Mouse (Mus musculus): ENCODE data around the gene Psd. TPM values are rescaled to one million over a fixed set of nuclear protein-coding genes. Genes with fewer than 3 reads are reported as not detected.

Gene Psd
- polyA plus RNA-seq, 1 experiment from 2014 or later = 58.4 TPM

DNA sequence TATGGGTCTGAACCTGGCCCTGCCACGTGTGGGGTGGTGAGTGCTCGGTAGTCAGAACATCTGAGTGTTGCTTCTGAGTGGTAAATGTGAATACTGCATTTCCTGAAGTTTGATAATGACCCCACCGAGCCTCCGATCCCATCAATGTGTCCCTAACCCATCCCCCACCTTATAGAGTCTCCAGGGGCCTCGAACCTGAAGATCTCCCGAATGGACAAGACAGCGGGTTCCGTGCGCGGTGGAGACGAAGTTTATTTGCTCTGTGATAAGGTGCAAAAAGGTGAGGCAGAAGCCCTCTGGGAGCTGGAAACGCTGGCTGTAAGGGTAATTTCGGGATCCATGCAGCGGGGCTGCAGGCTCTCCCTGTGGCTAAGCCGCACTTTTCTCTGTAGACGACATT, 19.2 kb downstream of the Psd start:
- H3K4me3 ChIP-seq = no peak overlapping the region
- H3K9me3 ChIP-seq = no peaks in the 10 kb centered on the region
- H3K27me3 ChIP-seq = peaks cover 73% of the 10 kb centered on the region
- no peak overlapping the region for H3K27ac ChIP-seq
- no peak overlapping the region for H3K4me2 ChIP-seq
- 78% methylated on average over 16 of the region's 16 CpGs for WGBS
- H3K9ac ChIP-seq = no peak overlapping the region
- peaks cover 34% of the 10 kb centered on the region for H3K4me1 ChIP-seq (replicated peaks)
- peaks cover 25% of the 10 kb centered on the region for H3K36me3 ChIP-seq
- ATAC-seq (ENCODE audit: low FRiP score) = no peak

- ATAC-seq (ENCODE audit: low FRiP score) = no peak
- Histone ChIP-seq H3K4me1 (replicated peaks) (peaks cover 34% of the 10 kb centered on the region), H3K27me3 (peaks cover 64% of the 10 kb centered on the region), H3K9me3 (no peaks in the 10 kb centered on the region), H3K9ac (no peak overlapping the region), H3K36me3 (peaks cover 15% of the 10 kb centered on the region), H3K4me2 (no peak overlapping the region), H3K4me3 (no peak overlapping the region), H3K27ac (no peak overlapping the region)
- WGBS = 93% methylated on average over 9 of the region's 9 CpGs
Observed at GRCm38 (mm10) chr19:46306751-46307289, 20.1 kb downstream of the Psd start.

DNA sequence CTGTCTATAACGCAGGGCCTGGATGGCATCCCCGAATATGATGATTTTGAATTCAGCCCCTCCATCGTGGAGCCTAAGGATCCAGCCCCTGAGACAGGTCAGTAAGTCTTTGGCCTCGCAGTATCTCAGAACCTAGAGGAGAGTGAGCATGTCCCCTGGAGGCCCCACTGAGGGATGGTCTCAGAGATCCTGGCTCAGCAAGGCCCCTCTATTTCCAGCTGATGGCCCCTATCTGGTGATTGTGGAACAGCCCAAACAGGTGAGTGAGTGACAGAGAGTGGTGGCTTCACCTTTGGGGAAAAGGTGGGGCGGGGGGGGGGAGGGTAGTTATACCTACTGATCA, 20.7 kb downstream of the Psd start:
- H3K4me1 ChIP-seq (replicated peaks) = peaks cover 34% of the 10 kb centered on the region
- ATAC-seq (ENCODE audit: low FRiP score) = no peak
- H3K4me3 ChIP-seq = peak overlapping the region; percentile 48; the same call in 1 of the 2 replicates
- peaks cover 9% of the 10 kb centered on the region for H3K36me3 ChIP-seq
- H3K9ac ChIP-seq = peak overlapping the region; percentile 59; the same call in 1 of the 2 replicates
- H3K9me3 ChIP-seq = no peaks in the 10 kb centered on the region
- peak overlapping the region; percentile 87 for H3K4me2 ChIP-seq
- WGBS = 48% methylated on average over 5 of the region's 5 CpGs
- H3K27me3 ChIP-seq = peaks cover 60% of the 10 kb centered on the region
- H3K27ac ChIP-seq = no peak overlapping the region

DNA sequence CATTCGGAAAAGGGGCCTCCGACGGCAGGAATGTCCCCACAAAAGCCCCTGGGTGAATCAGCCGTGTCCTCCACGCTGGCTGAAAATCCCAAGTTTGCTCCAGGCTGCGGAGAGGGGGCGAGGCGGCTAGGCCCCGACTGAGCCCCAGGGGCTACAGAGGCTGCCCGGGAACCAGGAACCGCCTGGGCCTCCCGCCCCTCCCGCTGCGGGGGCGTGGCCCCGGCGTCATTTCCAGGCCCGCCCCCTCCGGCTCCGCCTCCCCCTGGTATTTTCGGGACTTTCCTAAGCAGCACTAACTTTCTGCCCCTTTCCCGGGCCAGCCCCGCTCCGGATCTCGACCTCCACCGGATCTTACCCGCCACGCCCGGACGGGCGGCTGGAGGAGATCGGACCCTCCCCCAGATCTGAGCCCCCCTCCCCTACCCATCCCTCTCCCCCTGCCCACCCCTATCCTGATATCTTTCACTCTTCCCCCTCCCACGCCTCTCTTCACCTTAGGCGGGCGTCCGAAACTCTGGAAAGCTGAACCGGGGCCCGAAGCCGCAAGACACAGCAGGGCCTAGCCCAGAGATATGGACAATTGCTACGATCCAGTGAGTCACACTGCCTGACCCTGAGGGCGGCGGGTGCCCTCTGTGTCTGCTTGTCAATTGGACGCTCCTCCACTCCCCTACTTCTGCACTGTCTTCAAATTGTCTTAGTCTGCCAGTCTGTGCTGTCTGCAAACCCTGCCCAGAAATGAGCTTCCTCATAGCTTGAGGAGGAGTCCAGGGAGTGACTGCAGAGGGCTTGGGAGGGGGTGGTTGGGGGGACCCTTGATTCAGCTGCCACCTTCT, 21.3 kb downstream of the Psd start:
- Histone ChIP-seq H3K27ac (no peak overlapping the region), H3K36me3 (peaks cover 3% of the 10 kb centered on the region), H3K4me3 (peak overlapping the region; percentile 48), H3K9me3 (no peaks in the 10 kb centered on the region), H3K4me2 (peak overlapping the region; percentile 87), H3K27me3 (peaks cover 57% of the 10 kb centered on the region), H3K9ac (peak overlapping the region; percentile 59), H3K4me1 (replicated peaks) (peaks cover 34% of the 10 kb centered on the region)
- WGBS = under 1% methylated on average over 42 of the region's 43 CpGs
- no peak; the same call in 1 of the 2 replicates for ATAC-seq (ENCODE audit: low FRiP score)

DNA sequence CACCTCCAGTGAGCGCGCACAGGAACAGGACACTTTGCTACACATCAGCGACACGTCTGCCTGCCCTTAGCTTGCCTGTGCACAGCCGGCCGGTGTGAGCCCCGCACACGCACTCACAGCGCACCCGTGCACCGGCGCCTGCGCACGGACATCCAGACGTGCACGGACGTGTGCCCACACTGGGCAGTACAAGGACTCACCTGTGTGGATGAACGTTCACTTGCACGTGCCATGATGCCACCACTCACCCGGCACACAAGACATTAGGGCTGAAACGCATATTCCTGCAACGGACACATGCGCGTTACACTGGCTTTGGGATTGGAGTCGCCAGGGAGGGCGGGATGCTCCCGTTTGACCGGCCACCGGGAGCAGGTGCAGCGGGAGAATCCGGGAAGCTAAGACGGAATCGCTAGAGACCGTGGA, 22.0 kb downstream of the Psd start:
- Histone ChIP-seq H3K4me2 (peak overlapping the region; percentile 87), H3K36me3 (no peaks in the 10 kb centered on the region), H3K27me3 (peaks cover 53% of the 10 kb centered on the region), H3K4me1 (replicated peaks) (peaks cover 34% of the 10 kb centered on the region), H3K4me3 (peak overlapping the region; percentile 48), H3K27ac (no peak overlapping the region), H3K9ac (peak overlapping the region; percentile 59), H3K9me3 (no peaks in the 10 kb centered on the region)
- WGBS = under 1% methylated on average over 34 of the region's 34 CpGs
- 0 out of 2 replicates have a peak, but pooled peaks have one; percentile 21 for ATAC-seq (ENCODE audit: low FRiP score)

GRCm38 (mm10) chr19:46304216-46304841, 22.6 kb downstream of the Psd start, which contains the start of gene Nfkb2:
Gene Nfkb2 (plus strand): TSS chr19:46304320.
- H3K4me3 ChIP-seq = peak within 1 kb of the TSS; percentile 48
- H3K27me3 ChIP-seq = peaks cover 48% of the 10 kb centered on the region
- H3K36me3 ChIP-seq = no peaks in the 10 kb centered on the region
- H3K4me1 ChIP-seq (replicated peaks) = peaks cover 33% of the 10 kb centered on the region
- peak within 1 kb of the TSS; percentile 87 for H3K4me2 ChIP-seq
- no peaks in the 10 kb centered on the region for H3K9me3 ChIP-seq
- WGBS = under 1% methylated on average over 39 of the region's 39 CpGs
- ATAC-seq (ENCODE audit: low FRiP score) = peak; percentile 73
- H3K27ac ChIP-seq = 0 out of 2 replicates have a peak within 1 kb of the TSS, but pooled peaks have one; percentile 35
- H3K9ac ChIP-seq = peak within 1 kb of the TSS; percentile 59

GRCm38 (mm10) chr19:46303251-46304215, 23.4 kb downstream of the Psd start:
- Histone ChIP-seq H3K27ac (no peak overlapping the region), H3K4me1 (replicated peaks) (peaks cover 26% of the 10 kb centered on the region), H3K9me3 (no peaks in the 10 kb centered on the region), H3K4me2 (peak overlapping the region; percentile 87), H3K36me3 (no peaks in the 10 kb centered on the region), H3K9ac (no peak overlapping the region; the same call in 1 of the 2 replicates), H3K27me3 (peaks cover 44% of the 10 kb centered on the region), H3K4me3 (peak overlapping the region; percentile 48)
- no peak for ATAC-seq (ENCODE audit: low FRiP score)
- 61% methylated on average over 18 of the region's 18 CpGs for WGBS

DNA sequence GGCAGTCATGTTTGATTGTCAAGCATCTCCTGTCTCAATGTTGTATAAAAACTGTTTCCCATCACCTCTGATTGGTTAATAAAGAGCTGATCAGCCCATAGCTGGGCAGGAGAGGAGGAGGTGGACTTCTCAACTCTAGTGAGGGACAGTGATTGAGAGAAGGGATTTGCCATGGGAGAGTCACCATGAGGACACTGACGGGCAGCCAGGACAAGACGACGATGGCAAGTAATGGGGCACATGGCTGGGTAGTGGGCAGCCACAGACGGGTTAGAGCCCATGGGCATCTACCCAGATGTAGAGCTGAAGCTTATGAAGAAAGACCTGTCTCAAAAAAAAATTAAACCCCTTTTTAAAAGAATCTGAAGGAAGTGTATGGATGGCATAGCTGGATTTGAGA, 24.4 kb downstream of the Psd start:
- Histone ChIP-seq H3K4me2 (no peak overlapping the region), H3K27me3 (peaks cover 34% of the 10 kb centered on the region), H3K9me3 (no peaks in the 10 kb centered on the region), H3K4me3 (no peak overlapping the region), H3K27ac (no peak overlapping the region), H3K4me1 (replicated peaks) (peaks cover 25% of the 10 kb centered on the region), H3K9ac (no peak overlapping the region), H3K36me3 (no peaks in the 10 kb centered on the region)
- no peak for ATAC-seq (ENCODE audit: low FRiP score)
- WGBS = 92% methylated on average over 4 of the region's 4 CpGs

- no peaks in the 10 kb centered on the region for H3K9me3 ChIP-seq
- WGBS = 39% methylated on average over 8 of the region's 8 CpGs
- no peak overlapping the region for H3K9ac ChIP-seq
- ATAC-seq (ENCODE audit: low FRiP score) = no peak
- H3K36me3 ChIP-seq = no peaks in the 10 kb centered on the region
- H3K4me3 ChIP-seq = no peak overlapping the region
- peaks cover 17% of the 10 kb centered on the region for H3K4me1 ChIP-seq (replicated peaks)
- no peak overlapping the region for H3K27ac ChIP-seq
- peaks cover 13% of the 10 kb centered on the region for H3K27me3 ChIP-seq
- H3K4me2 ChIP-seq = no peak overlapping the region
Observed at GRCm38 (mm10) chr19:46300294-46301045, 26.5 kb downstream of the Psd start.

DNA sequence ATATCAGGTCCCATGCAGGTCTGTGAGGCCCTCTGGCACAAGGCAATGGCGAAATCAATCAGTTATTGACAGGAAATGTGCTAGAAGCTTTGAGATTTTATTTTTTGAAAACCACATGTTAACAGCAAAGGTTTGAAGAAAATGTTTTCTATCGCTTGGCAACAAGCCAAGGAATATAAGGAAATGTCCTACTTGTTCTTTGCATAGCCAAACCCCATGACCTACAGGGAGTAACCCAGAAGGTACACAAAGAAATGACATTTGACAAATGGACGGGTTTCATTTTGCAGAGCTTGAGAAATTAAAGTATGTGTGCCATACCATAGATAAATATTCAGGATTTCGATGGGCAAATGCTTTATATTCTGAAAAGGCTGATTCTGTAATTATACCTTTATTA, 30.0 kb downstream of the Psd start:
- Histone ChIP-seq H3K4me2 (no peak overlapping the region), H3K9ac (no peak overlapping the region), H3K27me3 (0 out of 2 replicates have a peak, but pooled peaks cover 3% of the 10 kb centered on the region), H3K36me3 (no peaks in the 10 kb centered on the region), H3K9me3 (no peaks in the 10 kb centered on the region), H3K27ac (no peak overlapping the region), H3K4me3 (no peak overlapping the region), H3K4me1 (replicated peaks) (no peaks in the 10 kb centered on the region)
- WGBS = 72% methylated on average over 4 of the region's 4 CpGs
- ATAC-seq (ENCODE audit: low FRiP score) = no peak

DNA sequence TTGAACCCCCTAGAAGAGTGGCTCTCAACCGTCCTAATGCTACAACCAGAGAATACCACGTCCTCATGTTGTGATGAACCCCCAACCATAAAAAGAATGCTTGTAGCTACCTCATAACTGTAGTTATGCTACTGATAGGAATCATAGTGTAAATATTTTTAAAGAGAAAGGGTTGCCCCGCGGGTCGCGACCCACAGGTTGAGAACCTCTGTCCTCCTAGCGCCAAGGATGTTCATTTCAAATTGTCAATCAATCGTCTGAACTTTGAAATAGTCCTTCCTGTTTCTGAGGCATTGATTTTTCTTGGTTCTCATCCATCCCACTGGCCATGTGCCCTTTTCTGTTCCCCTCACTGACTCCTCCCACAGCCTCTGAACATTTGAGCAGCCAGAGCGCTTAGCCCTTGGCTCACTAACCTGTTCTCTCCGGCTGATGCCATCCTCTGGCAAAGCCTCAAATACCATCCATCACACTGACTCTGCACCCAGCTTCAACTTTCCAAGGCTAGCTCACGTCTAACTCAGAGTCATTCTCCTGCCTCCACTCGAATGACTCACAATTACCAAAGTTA, 36.3 kb downstream of the Psd start:
- H3K27me3 ChIP-seq = no peaks in the 10 kb centered on the region
- H3K36me3 ChIP-seq = peaks cover 22% of the 10 kb centered on the region
- H3K9ac ChIP-seq = no peak overlapping the region
- H3K4me3 ChIP-seq = no peak overlapping the region
- ATAC-seq (ENCODE audit: low FRiP score) = no peak
- WGBS = 70% methylated on average over 12 of the region's 12 CpGs
- H3K4me2 ChIP-seq = no peak overlapping the region
- H3K9me3 ChIP-seq = no peaks in the 10 kb centered on the region
- no peaks in the 10 kb centered on the region for H3K4me1 ChIP-seq (replicated peaks)
- H3K27ac ChIP-seq = no peak overlapping the region
